Mouse (Mus musculus): ENCODE measurements around the gene Osm.

GRCm38 (mm10) chr11:4241180-4241579, 5.0 kb downstream of the Osm start:
- no peak for TF ChIP-seq POLR2A (IDR thresholded peaks at IDR 0.05; ENCODE audit: insufficient read depth, low read depth, low read length)
- TF ChIP-seq CTCF (IDR thresholded peaks at IDR 0.05; ENCODE audit: insufficient read depth, low read depth, low read length): no peak
